Mouse (Mus musculus): ENCODE measurements around the gene Mcm5.

The Mcm5 gene

DNA sequence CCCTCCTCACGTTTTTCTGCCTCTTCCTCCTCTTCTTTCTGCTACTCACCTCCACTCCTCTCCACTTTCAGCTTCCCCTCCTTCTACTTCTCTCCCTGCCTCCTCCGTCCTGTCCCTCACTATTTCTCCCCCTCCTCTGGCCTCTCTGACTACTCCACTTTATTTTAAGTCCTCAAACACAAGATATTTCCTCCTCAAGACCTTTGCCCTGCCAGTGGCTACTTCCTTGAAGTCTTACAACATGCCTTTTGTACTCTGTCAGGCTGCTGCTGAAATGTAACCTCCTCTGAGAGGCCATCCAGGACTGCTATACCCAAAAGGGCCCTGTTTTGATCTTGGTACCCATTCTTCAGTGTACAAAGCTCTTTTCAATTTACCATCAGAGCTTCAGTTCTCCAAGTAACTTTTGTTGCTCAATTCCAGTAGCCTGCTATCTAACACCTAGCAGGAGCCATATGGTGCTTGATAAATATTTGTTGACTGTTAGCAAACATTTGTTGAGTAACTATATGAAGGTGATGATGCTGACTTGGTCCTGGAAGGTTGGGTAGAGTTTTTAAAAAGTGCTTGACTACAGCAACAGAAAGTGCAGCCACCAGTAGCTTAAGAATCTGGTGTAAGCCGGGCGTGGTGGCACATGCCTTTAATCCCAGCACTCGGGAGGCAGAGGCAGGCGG is 62.8 kb downstream of the Mcm5 start:
- no peak for DNase-seq (ENCODE audit: low spot score in 2 of 2)
